Mouse (Mus musculus): Measurements from ENCODE around the gene Gm49403.

- TF ChIP-seq CTCF (IDR thresholded peaks at IDR 0.05; ENCODE audit: insufficient read depth, low read depth, low read length) (no peak), POLR2A (IDR thresholded peaks at IDR 0.05; ENCODE audit: insufficient read depth, low read depth, low read length) (no peak)
Measured at GRCm38 (mm10) chr19:8872266-8872840, 11.4 kb upstream of the Gm49403 start.
